Mouse (Mus musculus) lung, adult 2 months (tissue): ENCODE measurements around the gene Hrct1.

Source experiments
- CTCF ChIP-seq: fragments of 200-500 bp; IDR thresholded peaks from 2 replicates; pipeline ENCODE4 v1.5.1; 2011; ENCODE audit warnings: mild to moderate bottlenecking, low read length, control low read depth; ENCODE audit not compliant: insufficient read depth
- POLR2A ChIP-seq: fragments of 200-500 bp; IDR thresholded peaks from 2 replicates; pipeline ENCODE4 v1.6.1; 2011; ENCODE audit warnings: low read depth, mild to moderate bottlenecking, control low read depth, low read length, borderline replicate concordance; ENCODE audit errors: extremely low read depth

- no peak for TF ChIP-seq CTCF
- no peak for TF ChIP-seq POLR2A
Measured at GRCm38 (mm10) chr4:43769374-43769773, 42.4 kb downstream of the Hrct1 start.
